Mouse (Mus musculus): ENCODE data around the gene Mindy4. TPM values are rescaled to one million over a fixed set of nuclear protein-coding genes. Genes with fewer than 3 reads are reported as not detected.

Gene Mindy4
- polyA plus RNA-seq, 1 experiment from 2014 or later = 24.2 TPM

DNA sequence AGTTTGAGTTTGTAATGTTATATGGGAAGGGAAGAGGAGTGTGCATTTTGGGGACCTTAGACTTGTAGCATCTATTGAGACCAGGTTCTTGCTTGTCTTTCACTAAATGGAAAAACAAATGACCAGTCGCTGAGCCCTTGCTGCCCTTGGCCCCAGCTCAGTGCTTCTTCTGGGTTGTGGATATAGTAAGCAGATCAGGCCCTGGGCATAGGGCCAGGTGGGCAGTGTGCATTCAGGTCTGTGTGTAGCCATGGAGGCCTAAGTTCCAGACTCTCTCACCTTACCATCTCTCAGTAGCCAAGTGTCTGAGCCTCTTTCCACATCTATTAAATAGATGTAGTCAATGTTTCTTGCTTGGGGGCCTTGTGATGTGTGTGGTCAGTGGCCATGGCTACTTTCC lies 92.1 kb downstream of the Mindy4 start:
- Histone ChIP-seq H3K9ac (ENCODE audit: low read length) (no peak overlapping the region), H3K4me3 (ENCODE audit: low read depth, low read length) (no peak overlapping the region), H3K4me1 (ENCODE audit: control insufficient read depth, insufficient read depth, low read length) (no peaks in the 10 kb centered on the region; the same call in 1 of the 2 replicates), H3K36me3 (ENCODE audit: control insufficient read depth, insufficient read depth, low read length) (0 out of 2 replicates have a peak, but pooled peaks cover 2% of the 10 kb centered on the region), H3K27ac (ENCODE audit: low read depth, low read length) (no peak overlapping the region), H3K4me2 (no peak overlapping the region), H3K27me3 (ENCODE audit: control insufficient read depth, insufficient read depth, low read length) (no peaks in the 10 kb centered on the region), H3K9me3 (ENCODE audit: control insufficient read depth, low read length) (no peaks in the 10 kb centered on the region)
- no peak for DNase-seq (ENCODE audit: low spot score, missing footprints)
- 85% methylated on average over 1 of the region's 1 CpGs for WGBS
- no peak for ATAC-seq (ENCODE audit: low FRiP score)

DNA sequence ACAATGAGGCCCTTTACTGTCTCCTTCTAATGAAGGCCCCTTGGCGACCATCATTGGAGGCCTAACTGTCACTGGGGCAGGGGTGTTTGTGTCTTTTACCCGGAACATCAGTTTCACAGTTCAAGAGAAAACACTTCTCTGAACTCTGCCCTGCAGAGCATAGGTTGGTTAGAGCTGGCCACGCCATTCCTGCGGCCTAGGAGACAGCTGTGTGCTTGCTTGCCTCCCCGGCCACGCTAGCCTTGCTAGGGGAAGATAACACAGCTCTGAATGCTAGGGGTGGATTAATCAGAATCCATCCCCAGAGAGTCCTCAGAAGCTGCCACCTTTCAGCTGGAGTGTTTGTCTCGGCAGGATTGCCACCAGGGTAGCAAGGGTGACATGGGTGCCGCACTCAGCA lies 96.3 kb downstream of the Mindy4 start:
- no peak overlapping the region for H3K9ac ChIP-seq (ENCODE audit: low read length)
- DNase-seq (ENCODE audit: low spot score, missing footprints) = no peak

DNA sequence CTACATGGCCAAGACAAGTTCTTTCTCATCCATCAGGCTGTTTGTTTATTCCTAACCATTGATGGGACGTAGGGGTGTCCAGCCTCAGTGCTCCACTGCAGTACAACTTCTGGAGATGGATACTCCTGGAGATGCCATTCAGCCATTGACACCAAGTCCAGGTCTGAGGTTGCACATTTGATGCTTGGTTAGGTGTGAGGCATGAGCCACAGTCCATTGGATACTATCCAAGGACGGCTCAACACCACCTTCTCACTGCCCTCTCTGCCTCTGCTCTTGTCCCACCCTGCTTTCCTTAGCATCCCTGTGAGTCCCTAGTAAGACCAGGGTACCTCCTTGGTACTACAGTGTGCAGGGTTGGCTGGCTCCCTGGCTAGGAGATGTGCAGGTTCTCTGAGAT lies 96.7 kb downstream of the Mindy4 start:
- Histone ChIP-seq H3K27me3 (ENCODE audit: control insufficient read depth, insufficient read depth, low read length) (no peaks in the 10 kb centered on the region), H3K36me3 (ENCODE audit: control insufficient read depth, insufficient read depth, low read length) (0 out of 2 replicates have a peak, but pooled peaks cover 2% of the 10 kb centered on the region), H3K4me2 (no peak overlapping the region), H3K27ac (ENCODE audit: low read depth, low read length) (no peak overlapping the region), H3K4me1 (ENCODE audit: control insufficient read depth, insufficient read depth, low read length) (no peaks in the 10 kb centered on the region; the same call in 1 of the 2 replicates), H3K4me3 (ENCODE audit: low read depth, low read length) (no peak overlapping the region), H3K9ac (ENCODE audit: low read length) (no peak overlapping the region), H3K9me3 (ENCODE audit: control insufficient read depth, low read length) (no peaks in the 10 kb centered on the region)
- no peak for ATAC-seq (ENCODE audit: low FRiP score)
- DNase-seq (ENCODE audit: low spot score, missing footprints) = no peak
- WGBS = 94% methylated on average over 2 of the region's 2 CpGs

More for the DNA sequence above, 96.3 kb downstream of the Mindy4 start:
- Histone ChIP-seq H3K4me2 (no peak overlapping the region), H3K27me3 (ENCODE audit: control insufficient read depth, insufficient read depth, low read length) (no peaks in the 10 kb centered on the region), H3K4me1 (ENCODE audit: control insufficient read depth, insufficient read depth, low read length) (no peaks in the 10 kb centered on the region; the same call in 1 of the 2 replicates), H3K9me3 (ENCODE audit: control insufficient read depth, low read length) (no peaks in the 10 kb centered on the region), H3K4me3 (ENCODE audit: low read depth, low read length) (no peak overlapping the region), H3K36me3 (ENCODE audit: control insufficient read depth, insufficient read depth, low read length) (0 out of 2 replicates have a peak, but pooled peaks cover 2% of the 10 kb centered on the region), H3K27ac (ENCODE audit: low read depth, low read length) (no peak overlapping the region)
- no peak for ATAC-seq (ENCODE audit: low FRiP score)
- 87% methylated on average over 8 of the region's 8 CpGs for WGBS

DNA sequence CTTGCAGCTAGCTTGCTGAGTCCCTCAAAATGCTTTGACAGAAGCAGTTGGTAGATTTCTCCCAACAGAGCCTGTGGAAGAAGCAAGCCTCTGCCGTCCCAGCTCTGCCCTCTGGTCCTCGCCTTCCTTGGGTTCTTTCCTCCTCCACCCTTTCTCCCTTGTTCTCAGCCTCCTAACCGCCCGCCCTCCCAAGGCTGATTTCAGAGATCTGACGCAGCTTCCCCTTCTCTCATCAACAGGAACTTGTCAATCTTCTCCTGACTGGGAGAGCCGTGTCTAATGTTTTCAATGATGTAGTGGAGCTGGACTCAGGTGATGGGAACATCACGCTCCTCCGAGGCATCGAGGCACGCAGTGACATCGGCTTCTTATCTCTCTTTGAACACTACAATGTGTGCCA lies 97.5 kb downstream of the Mindy4 start:
- Histone ChIP-seq H3K4me2 (no peak overlapping the region), H3K9ac (ENCODE audit: low read length) (no peak overlapping the region), H3K9me3 (ENCODE audit: control insufficient read depth, low read length) (no peaks in the 10 kb centered on the region), H3K4me1 (ENCODE audit: control insufficient read depth, insufficient read depth, low read length) (no peaks in the 10 kb centered on the region; the same call in 1 of the 2 replicates), H3K36me3 (ENCODE audit: control insufficient read depth, insufficient read depth, low read length) (0 out of 2 replicates have a peak, but pooled peaks cover 2% of the 10 kb centered on the region), H3K27me3 (ENCODE audit: control insufficient read depth, insufficient read depth, low read length) (no peaks in the 10 kb centered on the region), H3K4me3 (ENCODE audit: low read depth, low read length) (no peak overlapping the region), H3K27ac (ENCODE audit: low read depth, low read length) (no peak overlapping the region)
- DNase-seq (ENCODE audit: low spot score, missing footprints) = no peak
- WGBS = 93% methylated on average over 11 of the region's 11 CpGs
- ATAC-seq (ENCODE audit: low FRiP score) = no peak

GRCm38 (mm10) chr6:55310179-55310578 lies 107.0 kb downstream of the Mindy4 start:
- Histone ChIP-seq H3K4me3 (ENCODE audit: low read depth, low read length) (no peak overlapping the region), H3K9me3 (ENCODE audit: control insufficient read depth, low read length) (no peaks in the 10 kb centered on the region), H3K4me1 (ENCODE audit: control insufficient read depth, insufficient read depth, low read length) (0 out of 2 replicates have a peak, but pooled peaks cover 2% of the 10 kb centered on the region), H3K36me3 (ENCODE audit: control insufficient read depth, insufficient read depth, low read length) (peaks cover 3% of the 10 kb centered on the region; the same call in 1 of the 2 replicates), H3K27me3 (ENCODE audit: control insufficient read depth, insufficient read depth, low read length) (no peaks in the 10 kb centered on the region), H3K4me2 (no peak overlapping the region), H3K27ac (ENCODE audit: low read depth, low read length) (no peak overlapping the region), H3K9ac (ENCODE audit: low read length) (no peak overlapping the region)
- ATAC-seq (ENCODE audit: low FRiP score) = no peak
- DNase-seq (ENCODE audit: low spot score, missing footprints) = no peak
- 48% methylated on average over 2 of the region's 2 CpGs for WGBS

GRCm38 (mm10) chr6:55311962-55312361 lies 108.8 kb downstream of the Mindy4 start:
- 74% methylated on average over 5 of the region's 5 CpGs for WGBS
- Histone ChIP-seq H3K27ac (ENCODE audit: low read depth, low read length) (no peak overlapping the region), H3K27me3 (ENCODE audit: control insufficient read depth, insufficient read depth, low read length) (no peaks in the 10 kb centered on the region), H3K9ac (ENCODE audit: low read length) (no peak overlapping the region), H3K4me2 (no peak overlapping the region), H3K4me3 (ENCODE audit: low read depth, low read length) (no peak overlapping the region), H3K36me3 (ENCODE audit: control insufficient read depth, insufficient read depth, low read length) (peaks cover 3% of the 10 kb centered on the region; the same call in 1 of the 2 replicates), H3K4me1 (ENCODE audit: control insufficient read depth, insufficient read depth, low read length) (0 out of 2 replicates have a peak, but pooled peaks cover 2% of the 10 kb centered on the region), H3K9me3 (ENCODE audit: control insufficient read depth, low read length) (no peaks in the 10 kb centered on the region)
- DNase-seq (ENCODE audit: low spot score, missing footprints) (no peak), ATAC-seq (ENCODE audit: low FRiP score) (no peak)

- H3K9me3 ChIP-seq (ENCODE audit: control insufficient read depth, low read length) = no peaks in the 10 kb centered on the region
- ATAC-seq (ENCODE audit: low FRiP score) (no peak), DNase-seq (ENCODE audit: low spot score, missing footprints) (no peak)
- no peak overlapping the region for H3K9ac ChIP-seq (ENCODE audit: low read length)
- 0 out of 2 replicates have a peak, but pooled peaks cover 2% of the 10 kb centered on the region for H3K4me1 ChIP-seq (ENCODE audit: control insufficient read depth, insufficient read depth, low read length)
- 89% methylated on average over 4 of the region's 4 CpGs for WGBS
- no peaks in the 10 kb centered on the region for H3K27me3 ChIP-seq (ENCODE audit: control insufficient read depth, insufficient read depth, low read length)
- no peak overlapping the region for H3K4me2 ChIP-seq
- no peaks in the 10 kb centered on the region; the same call in 1 of the 2 replicates for H3K36me3 ChIP-seq (ENCODE audit: control insufficient read depth, insufficient read depth, low read length)
- no peak overlapping the region for H3K27ac ChIP-seq (ENCODE audit: low read depth, low read length)
- no peak overlapping the region for H3K4me3 ChIP-seq (ENCODE audit: low read depth, low read length)
These were observed 110.7 kb downstream of the Mindy4 start for GRCm38 (mm10) chr6:55313893-55314292.

DNA sequence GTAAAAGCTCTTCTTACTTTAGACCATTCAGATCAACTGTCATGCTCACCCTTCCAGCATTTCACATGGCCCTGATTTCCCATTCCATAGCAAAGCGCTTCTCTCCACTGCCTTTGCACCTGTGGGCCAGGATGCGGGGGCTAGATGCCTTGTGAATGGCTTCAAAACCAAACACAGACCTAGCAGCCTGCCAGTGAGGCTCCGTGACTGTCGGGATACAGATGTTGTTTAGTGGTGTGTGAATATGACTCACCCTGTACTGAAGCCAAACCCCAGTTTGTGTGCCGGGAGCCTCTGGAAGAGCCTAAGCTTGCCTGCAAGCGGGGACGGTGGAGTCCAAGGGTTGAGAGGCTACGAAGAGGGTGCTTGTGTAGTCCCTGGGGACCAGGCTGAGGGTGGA lies 111.4 kb downstream of the Mindy4 start:
- Histone ChIP-seq H3K27ac (ENCODE audit: low read depth, low read length) (no peak overlapping the region), H3K36me3 (ENCODE audit: control insufficient read depth, insufficient read depth, low read length) (no peaks in the 10 kb centered on the region; the same call in 1 of the 2 replicates), H3K4me1 (ENCODE audit: control insufficient read depth, insufficient read depth, low read length) (0 out of 2 replicates have a peak, but pooled peaks cover 2% of the 10 kb centered on the region), H3K4me3 (ENCODE audit: low read depth, low read length) (no peak overlapping the region), H3K9ac (ENCODE audit: low read length) (no peak overlapping the region), H3K27me3 (ENCODE audit: control insufficient read depth, insufficient read depth, low read length) (no peaks in the 10 kb centered on the region), H3K4me2 (no peak overlapping the region), H3K9me3 (ENCODE audit: control insufficient read depth, low read length) (no peaks in the 10 kb centered on the region)
- no peak for DNase-seq (ENCODE audit: low spot score, missing footprints)
- 96% methylated on average over 8 of the region's 8 CpGs for WGBS
- ATAC-seq (ENCODE audit: low FRiP score) = no peak

DNA sequence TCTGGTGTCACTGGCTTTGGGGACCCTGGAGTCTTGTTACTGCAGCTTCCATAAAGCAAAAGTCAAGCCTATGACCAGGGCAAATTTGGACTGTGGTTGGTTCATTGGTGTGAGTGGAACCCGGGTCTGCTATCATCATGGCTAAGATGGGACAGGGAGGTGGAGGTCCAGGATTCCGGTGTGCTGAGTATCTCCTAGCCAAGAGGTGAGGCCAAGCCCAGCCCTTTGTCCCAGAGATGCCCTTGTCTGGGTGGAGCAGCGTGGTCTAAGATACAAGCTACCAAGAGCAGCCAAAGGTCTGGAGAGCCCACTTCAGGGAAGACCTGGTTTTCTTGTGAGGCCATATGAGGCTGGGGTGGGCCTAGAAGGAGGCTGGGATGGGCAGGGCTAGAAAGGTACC lies 115.4 kb downstream of the Mindy4 start:
- Histone ChIP-seq H3K27me3 (ENCODE audit: control insufficient read depth, insufficient read depth, low read length) (no peaks in the 10 kb centered on the region), H3K9me3 (ENCODE audit: control insufficient read depth, low read length) (no peaks in the 10 kb centered on the region), H3K4me1 (ENCODE audit: control insufficient read depth, insufficient read depth, low read length) (no peaks in the 10 kb centered on the region), H3K36me3 (ENCODE audit: control insufficient read depth, insufficient read depth, low read length) (no peaks in the 10 kb centered on the region), H3K27ac (ENCODE audit: low read depth, low read length) (no peak overlapping the region), H3K4me2 (no peak overlapping the region), H3K9ac (ENCODE audit: low read length) (no peak overlapping the region), H3K4me3 (ENCODE audit: low read depth, low read length) (no peak overlapping the region)
- no peak for DNase-seq (ENCODE audit: low spot score, missing footprints)
- WGBS = 89% methylated on average over 3 of the region's 3 CpGs
- ATAC-seq (ENCODE audit: low FRiP score) = no peak
